Mouse (Mus musculus): ENCODE results near the gene Ube2s. TPM values are rescaled to one million over a fixed set of nuclear protein-coding genes. Genes with fewer than 3 reads are reported as not detected.

The Ube2s gene
- total RNA-seq, 1 experiment = 499 TPM

DNA sequence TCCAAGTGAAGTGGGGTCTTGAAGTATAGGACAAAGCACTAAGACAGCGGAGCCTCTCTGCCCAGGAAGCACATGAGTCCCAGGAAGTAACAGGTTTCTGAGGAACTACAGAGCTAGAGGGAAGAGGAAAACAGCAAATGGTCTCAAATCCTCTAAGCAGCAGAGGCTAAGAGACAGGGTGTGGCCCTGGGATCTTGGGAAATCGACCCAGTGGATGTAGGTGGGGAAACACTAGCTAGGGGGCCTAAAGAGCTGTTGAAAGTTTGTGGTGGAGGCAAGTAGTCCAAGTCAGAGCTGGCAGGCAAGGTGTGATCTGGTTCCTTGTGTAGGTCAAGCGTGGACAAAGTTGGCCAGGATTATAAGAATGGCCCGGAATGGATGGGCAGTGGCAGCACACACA, 64.1 kb downstream of the Ube2s start:
- no peak for DNase-seq (ENCODE audit: low read depth, low spot score)
- in situ Hi-C loops (cut with MboI; ENCODE audit: low sequenced_read_pairs in 2 of 2, unreplicated experiment in 2 of 2) = no loop called here

DNA sequence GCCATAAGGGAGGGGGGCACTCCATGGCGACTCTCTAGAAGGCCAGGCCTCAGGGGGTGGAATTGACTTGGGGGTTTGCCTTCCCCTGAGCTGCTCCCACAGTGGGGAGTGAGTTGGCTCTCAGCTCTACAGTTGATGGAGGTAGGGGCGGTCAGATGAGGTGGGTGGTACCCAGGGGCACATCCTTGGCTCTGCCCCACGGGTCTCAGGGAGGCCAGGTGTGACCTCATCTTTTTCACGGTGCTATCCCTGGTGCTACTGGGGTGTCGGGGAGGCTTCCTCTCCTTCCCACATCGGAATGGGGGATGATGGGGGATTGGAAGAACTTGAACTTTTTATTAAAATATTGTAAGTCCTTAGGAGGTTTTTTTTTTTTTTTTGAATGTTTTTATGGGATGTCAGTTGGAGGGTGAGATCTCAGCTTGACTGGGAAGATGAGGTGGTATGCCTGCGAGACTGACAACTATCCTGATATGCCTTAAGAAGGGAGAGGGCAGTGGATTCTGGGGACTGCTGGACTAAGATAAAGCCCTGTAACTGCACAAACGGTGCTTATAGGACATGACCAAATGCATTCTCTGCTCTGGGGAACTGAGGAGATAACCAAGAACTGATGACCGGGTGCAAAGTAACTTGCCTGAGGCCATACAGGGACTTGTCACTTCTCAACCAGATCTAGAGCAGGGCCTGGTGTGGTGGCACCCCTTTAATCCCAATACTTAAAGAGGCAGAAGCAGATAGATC, 65.1 kb downstream of the Ube2s start:
- no peak for TF ChIP-seq CHD2 (IDR thresholded peaks at IDR 0.05; ENCODE audit: low read depth, low read length)
- TF ChIP-seq ZNF384 (IDR thresholded peaks at IDR 0.05; ENCODE audit: low read depth, low read length) = no peak
- TF ChIP-seq MAFK (IDR thresholded peaks at IDR 0.05; ENCODE audit: insufficient read depth, low read depth, low read length) = no peak
- TF ChIP-seq ZC3H11A (IDR thresholded peaks at IDR 0.05; ENCODE audit: borderline replicate concordance, low read depth, low read length) = no peak
- no peak for TF ChIP-seq HCFC1 (IDR thresholded peaks at IDR 0.05; ENCODE audit: borderline replicate concordance, insufficient read depth, low read length)
- Histone ChIP-seq H3K4me1 (ENCODE audit: control insufficient read depth in 2 of 2, insufficient read depth in 2 of 2, low read length in 2 of 2, poor library complexity in 1 of 2) (peaks cover 2 to 24% of the 10 kb centered on the region in 2 experiments; a peak in 2 of 4 replicates), H3K36me3 (ENCODE audit: control insufficient read depth, insufficient read depth, low read length, poor library complexity, severe bottlenecking) (peaks cover 46% of the 10 kb centered on the region), H3K4me3 (ENCODE audit: insufficient read depth in 1 of 2, low read depth in 1 of 2, low read length in 2 of 2, poor library complexity in 1 of 2, severe bottlenecking in 1 of 2) (no peak overlapping the region), H3K27ac (ENCODE audit: insufficient read depth, low read depth, low read length, poor library complexity, severe bottlenecking) (no peak overlapping the region), H3K9ac (ENCODE audit: insufficient read depth, low read depth, low read length, poor library complexity, severe bottlenecking) (no peak overlapping the region), H3K9me3 (ENCODE audit: control insufficient read depth, insufficient read depth, low read depth, low read length) (no peaks in the 10 kb centered on the region)
- no peak for DNase-seq (ENCODE audit: low read depth, low spot score)
- in situ Hi-C loops (cut with MboI; ENCODE audit: low sequenced_read_pairs in 2 of 2, unreplicated experiment in 2 of 2) = no loop called here

More for the DNA sequence above, 64.1 kb downstream of the Ube2s start:
- Histone ChIP-seq H3K4me3 (ENCODE audit: insufficient read depth in 1 of 2, low read depth in 1 of 2, low read length in 2 of 2, poor library complexity in 1 of 2, severe bottlenecking in 1 of 2) (no peak overlapping the region), H3K36me3 (ENCODE audit: control insufficient read depth, insufficient read depth, low read length, poor library complexity, severe bottlenecking) (peaks cover 37% of the 10 kb centered on the region), H3K9me3 (ENCODE audit: control insufficient read depth, insufficient read depth, low read depth, low read length) (no peaks in the 10 kb centered on the region), H3K9ac (ENCODE audit: insufficient read depth, low read depth, low read length, poor library complexity, severe bottlenecking) (no peak overlapping the region), H3K27ac (ENCODE audit: insufficient read depth, low read depth, low read length, poor library complexity, severe bottlenecking) (no peak overlapping the region), H3K4me1 (ENCODE audit: control insufficient read depth in 2 of 2, insufficient read depth in 2 of 2, low read length in 2 of 2, poor library complexity in 1 of 2) (peaks cover 2 to 21% of the 10 kb centered on the region in 2 experiments; a peak in 2 of 4 replicates)
- no peak for TF ChIP-seq ZNF384 (IDR thresholded peaks at IDR 0.05; ENCODE audit: low read depth, low read length)
- TF ChIP-seq MAFK (IDR thresholded peaks at IDR 0.05; ENCODE audit: insufficient read depth, low read depth, low read length) = no peak
- no peak for TF ChIP-seq CHD2 (IDR thresholded peaks at IDR 0.05; ENCODE audit: low read depth, low read length)
- TF ChIP-seq ZC3H11A (IDR thresholded peaks at IDR 0.05; ENCODE audit: borderline replicate concordance, low read depth, low read length) = no peak
- no peak for TF ChIP-seq HCFC1 (IDR thresholded peaks at IDR 0.05; ENCODE audit: borderline replicate concordance, insufficient read depth, low read length)

GRCm38 (mm10) chr7:4746326-4746980, 65.9 kb downstream of the Ube2s start:
- H3K4me3 ChIP-seq (ENCODE audit: insufficient read depth in 1 of 2, low read depth in 1 of 2, low read length in 2 of 2, poor library complexity in 1 of 2, severe bottlenecking in 1 of 2) = peak overlapping the region in 1 of 2 experiments; percentile 40; a peak in 2 of 4 replicates
- no peak for TF ChIP-seq MAFK (IDR thresholded peaks at IDR 0.05; ENCODE audit: insufficient read depth, low read depth, low read length)
- TF ChIP-seq ZNF384 (IDR thresholded peaks at IDR 0.05; ENCODE audit: low read depth, low read length) = no peak
- TF ChIP-seq HCFC1 (IDR thresholded peaks at IDR 0.05; ENCODE audit: borderline replicate concordance, insufficient read depth, low read length) = no peak
- TF ChIP-seq CHD2 (IDR thresholded peaks at IDR 0.05; ENCODE audit: low read depth, low read length) = no peak
- TF ChIP-seq ZC3H11A (IDR thresholded peaks at IDR 0.05; ENCODE audit: borderline replicate concordance, low read depth, low read length) = no peak
- H3K27ac ChIP-seq (ENCODE audit: insufficient read depth, low read depth, low read length, poor library complexity, severe bottlenecking) = no peak overlapping the region
- H3K9me3 ChIP-seq (ENCODE audit: control insufficient read depth, insufficient read depth, low read depth, low read length) = no peaks in the 10 kb centered on the region
- peaks cover 53% of the 10 kb centered on the region for H3K36me3 ChIP-seq (ENCODE audit: control insufficient read depth, insufficient read depth, low read length, poor library complexity, severe bottlenecking)
- peaks cover 2 to 28% of the 10 kb centered on the region in 2 experiments; a peak in 2 of 4 replicates for H3K4me1 ChIP-seq (ENCODE audit: control insufficient read depth in 2 of 2, insufficient read depth in 2 of 2, low read length in 2 of 2, poor library complexity in 1 of 2)
- no peak for DNase-seq (ENCODE audit: low read depth, low spot score)
- H3K9ac ChIP-seq (ENCODE audit: insufficient read depth, low read depth, low read length, poor library complexity, severe bottlenecking) = no peak overlapping the region; the same call in 1 of the 2 replicates
- in situ Hi-C loops (cut with MboI; ENCODE audit: low sequenced_read_pairs in 2 of 2, unreplicated experiment in 2 of 2) = no loop called here

DNA sequence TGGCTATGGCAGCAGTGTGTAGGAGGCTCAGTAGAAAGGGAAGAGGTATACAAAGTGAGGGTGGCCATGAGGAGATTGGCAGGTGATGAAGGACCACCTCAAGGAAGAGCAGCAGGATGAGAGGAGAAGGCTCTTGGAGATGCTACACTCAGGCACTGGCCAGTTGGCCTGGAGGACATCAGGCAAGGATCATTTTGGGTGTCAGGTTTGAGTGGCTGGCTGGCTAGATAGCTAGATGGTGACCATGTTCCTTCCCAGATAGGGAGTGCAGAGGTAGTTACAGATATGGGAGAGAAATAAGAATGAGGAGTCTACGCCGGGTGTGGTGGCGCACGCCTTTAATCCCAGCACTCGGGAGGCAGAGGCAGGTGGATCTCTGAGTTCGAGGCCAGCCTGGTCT, 67.5 kb downstream of the Ube2s start:
- Histone ChIP-seq H3K9me3 (ENCODE audit: control insufficient read depth, insufficient read depth, low read depth, low read length) (no peaks in the 10 kb centered on the region), H3K9ac (ENCODE audit: insufficient read depth, low read depth, low read length, poor library complexity, severe bottlenecking) (no peak overlapping the region), H3K36me3 (ENCODE audit: control insufficient read depth, insufficient read depth, low read length, poor library complexity, severe bottlenecking) (peaks cover 48% of the 10 kb centered on the region), H3K4me1 (ENCODE audit: control insufficient read depth in 2 of 2, insufficient read depth in 2 of 2, low read length in 2 of 2, poor library complexity in 1 of 2) (peaks cover 2 to 27% of the 10 kb centered on the region in 2 experiments; a peak in 2 of 4 replicates), H3K4me3 (ENCODE audit: insufficient read depth in 1 of 2, low read depth in 1 of 2, low read length in 2 of 2, poor library complexity in 1 of 2, severe bottlenecking in 1 of 2) (no peak overlapping the region), H3K27ac (ENCODE audit: insufficient read depth, low read depth, low read length, poor library complexity, severe bottlenecking) (no peak overlapping the region)
- no peak for DNase-seq (ENCODE audit: low read depth, low spot score)
- in situ Hi-C loops (cut with MboI; ENCODE audit: low sequenced_read_pairs in 2 of 2, unreplicated experiment in 2 of 2) = no loop called here
- TF ChIP-seq HCFC1 (IDR thresholded peaks at IDR 0.05; ENCODE audit: borderline replicate concordance, insufficient read depth, low read length) (no peak), ZNF384 (IDR thresholded peaks at IDR 0.05; ENCODE audit: low read depth, low read length) (no peak), ZC3H11A (IDR thresholded peaks at IDR 0.05; ENCODE audit: borderline replicate concordance, low read depth, low read length) (no peak), MAFK (IDR thresholded peaks at IDR 0.05; ENCODE audit: insufficient read depth, low read depth, low read length) (no peak), CHD2 (IDR thresholded peaks at IDR 0.05; ENCODE audit: low read depth, low read length) (no peak)

Other genes with a start within 250 kb of the Ube2s start
- gene Ptprh, start 208.5 kb downstream of the Ube2s start, total RNA-seq (2012; rRNA removed) = 0.18 TPM in 1 of 2 replicates, not detected in the other
- 8.1 and 8.6 TPM in 2 replicates for gene Tmem86b, start 181.2 kb downstream of the Ube2s start, total RNA-seq (2012; rRNA removed)
- 55.4 and 62.9 TPM in 2 replicates for gene Ppp6r1, start 153.6 kb downstream of the Ube2s start, total RNA-seq (2012; rRNA removed)
- gene Hspbp1, start 127.5 kb downstream of the Ube2s start, total RNA-seq (2012; rRNA removed) = 56.6 and 61.2 TPM in 2 replicates
- gene Brsk1, start 122.0 kb downstream of the Ube2s start, total RNA-seq (2012; rRNA removed) = 20.7 and 26.2 TPM in 2 replicates
- 0.53 and 0.94 TPM in 2 replicates for gene Tmem150b, start 87.3 kb downstream of the Ube2s start, total RNA-seq (2012; rRNA removed)
- gene Kmt5c, start 72.5 kb downstream of the Ube2s start, total RNA-seq (2012; rRNA removed) = 68.4 and 121 TPM in 2 replicates
- 46.4 and 130 TPM in 2 replicates for gene Cox6b2, start 59.5 kb downstream of the Ube2s start, total RNA-seq (2012; rRNA removed)
- gene Fam71e2, start 41.3 kb downstream of the Ube2s start, total RNA-seq (2012; rRNA removed) = 0.11 TPM in 1 of 2 replicates, not detected in the other
- 1.2 and 2.1 TPM in 2 replicates for gene Il11, start 29.7 kb downstream of the Ube2s start, total RNA-seq (2012; rRNA removed)
- gene Tmem190, start 29.7 kb downstream of the Ube2s start, total RNA-seq (2012; rRNA removed) = not detected in 2 replicates
- gene Tmem238, start 22.9 kb downstream of the Ube2s start, total RNA-seq (2012; rRNA removed) = 13.0 and 27.7 TPM in 2 replicates
- gene Rpl28, start 19.7 kb downstream of the Ube2s start, total RNA-seq (2012; rRNA removed) = 1,352 and 1,377 TPM in 2 replicates
- 6.9 and 8.4 TPM in 2 replicates for gene Shisa7, start 32.1 kb upstream of the Ube2s start, total RNA-seq (2012; rRNA removed)
- gene Isoc2b, start 57.7 kb upstream of the Ube2s start, total RNA-seq (2012; rRNA removed) = 3.5 and 3.7 TPM in 2 replicates
- 13.0 and 16.1 TPM in 2 replicates for gene Isoc2a, start 64.6 kb upstream of the Ube2s start, total RNA-seq (2012; rRNA removed)
- gene Gm36210, start 93.9 kb upstream of the Ube2s start, total RNA-seq (2012; rRNA removed) = 1.6 and 2.2 TPM in 2 replicates
- 4.0 and 4.3 TPM in 2 replicates for gene Zfp628, start 102.6 kb upstream of the Ube2s start, total RNA-seq (2012; rRNA removed)
- gene Nat14, start 109.4 kb upstream of the Ube2s start, total RNA-seq (2012; rRNA removed) = 1.2 and 1.7 TPM in 2 replicates
- 0.94 and 1.3 TPM in 2 replicates for gene Ssc5d, start 113.2 kb upstream of the Ube2s start, total RNA-seq (2012; rRNA removed)
- gene Sbk2, start 151.8 kb upstream of the Ube2s start, total RNA-seq (2012; rRNA removed) = 0.22 and 0.95 TPM in 2 replicates
- gene Sbk3, start 158.6 kb upstream of the Ube2s start, total RNA-seq (2012; rRNA removed) = not detected in 2 replicates
- 2.9 and 3.4 TPM in 2 replicates for gene Zfp579, start 183.6 kb upstream of the Ube2s start, total RNA-seq (2012; rRNA removed)
- 2.6 and 3.9 TPM in 2 replicates for gene Zfp524, start 201.8 kb upstream of the Ube2s start, total RNA-seq (2012; rRNA removed)
- 45.9 and 47.4 TPM in 2 replicates for gene Fiz1, start 202.1 kb upstream of the Ube2s start, total RNA-seq (2012; rRNA removed)
- gene Gm44973, start 202.9 kb upstream of the Ube2s start, total RNA-seq (2012; rRNA removed) = not detected in 2 replicates
- gene Zfp865, start 207.8 kb upstream of the Ube2s start, total RNA-seq (2012; rRNA removed) = 12.9 and 18.4 TPM in 2 replicates
- gene Ccdc106, start 208.0 kb upstream of the Ube2s start, total RNA-seq (2012; rRNA removed) = 7.5 and 11.2 TPM in 2 replicates
- gene 4632433K11Rik, start 221.5 kb upstream of the Ube2s start, total RNA-seq (2012; rRNA removed) = not detected in 2 replicates
- 0.58 and 0.71 TPM in 2 replicates for gene Zfp784, start 225.9 kb upstream of the Ube2s start, total RNA-seq (2012; rRNA removed)
- gene Zfp580, start 238.9 kb upstream of the Ube2s start, total RNA-seq (2012; rRNA removed) = 2.6 and 3.3 TPM in 2 replicates
- 222 and 262 TPM in 2 replicates for gene U2af2, start 249.6 kb upstream of the Ube2s start, total RNA-seq (2012; rRNA removed)